Mouse (Mus musculus) ES-E14 (cell line): Measurements from ENCODE around the gene Ppp6r1.

Experiments used
- CHD2 ChIP-seq: IDR thresholded peaks from 2 replicates; pipeline ENCODE4 v1.6.1; 2014; ENCODE audit warnings: mild to moderate bottlenecking, low read depth, low read length, inconsistent platforms
- HCFC1 ChIP-seq: IDR thresholded peaks from 2 replicates; pipeline ENCODE4 v1.6.1; 2012; ENCODE audit warnings: low read length, inconsistent platforms, borderline replicate concordance; ENCODE audit not compliant: insufficient read depth
- ZC3H11A ChIP-seq: IDR thresholded peaks from 2 replicates; pipeline ENCODE4 v1.6.1; 2012; ENCODE audit warnings: low read depth, mild to moderate bottlenecking, inconsistent platforms, low read length, borderline replicate concordance

GRCm38 (mm10) chr7:4625928-4626327 lies 32.9 kb downstream of the Ppp6r1 start:
- TF ChIP-seq ZC3H11A = no peak
- TF ChIP-seq CHD2 = no peak
- no peak for TF ChIP-seq HCFC1
